Mouse (Mus musculus) cortical plate, adult 2 months (tissue): Measurements from ENCODE around the gene Pitpnc1. TPM values are rescaled to one million over a fixed set of nuclear protein-coding genes. Genes with fewer than 3 reads are reported as not detected.

ENCODE experiments used
- H3K27ac ChIP-seq: fragments of 200-500 bp; 2 replicates; pipeline ENCODE4 v1.5.1; 2012; ENCODE audit warnings: low read length, control low read depth, inconsistent platforms; ENCODE audit not compliant: insufficient read depth
- H3K4me1 ChIP-seq: fragments of 200-500 bp; 2 replicates; pipeline ENCODE4 v1.6.1; 2011; ENCODE audit warnings: low read length; ENCODE audit not compliant: control insufficient read depth, insufficient read depth
- H3K4me3 ChIP-seq: fragments of 200-500 bp; 2 replicates; pipeline ENCODE4 v1.5.1; 2011; ENCODE audit warnings: mild to moderate bottlenecking, low read length, control low read depth; ENCODE audit not compliant: insufficient read depth
- CTCF ChIP-seq: fragments of 200-500 bp; IDR thresholded peaks from 2 replicates; pipeline ENCODE4 v1.5.1; 2011; ENCODE audit warnings: mild to moderate bottlenecking, control low read depth, low read length; ENCODE audit not compliant: insufficient read depth; ENCODE audit errors: extremely low read depth
- POLR2A ChIP-seq: fragments of 200-500 bp; IDR thresholded peaks from 2 replicates; pipeline ENCODE4 v1.6.1; 2011; ENCODE audit warnings: mild to moderate bottlenecking, low read length, control low read depth; ENCODE audit not compliant: insufficient read depth; ENCODE audit errors: extremely low read depth
- polyA plus RNA-seq: library from polyadenylated mRNA; depleted of rRNA; stranded (reverse); fragments of >200 nt; gene quantifications from 2 replicates; pipeline ENCODE4 v1.2.3, GENCODE M21; 2012

Pitpnc1 gene
- polyA plus RNA-seq, 1 experiment = 35.6 TPM

- no peak overlapping the region for H3K4me3 ChIP-seq
- no peak for TF ChIP-seq POLR2A
- no peak for TF ChIP-seq CTCF
- H3K27ac ChIP-seq = 0 out of 2 replicates have a peak overlapping the region, but pooled peaks have one; percentile 0
- no peaks in the 10 kb centered on the region for H3K4me1 ChIP-seq
Observed at GRCm38 (mm10) chr11:107335756-107336155, 134.7 kb downstream of the Pitpnc1 start.

DNA sequence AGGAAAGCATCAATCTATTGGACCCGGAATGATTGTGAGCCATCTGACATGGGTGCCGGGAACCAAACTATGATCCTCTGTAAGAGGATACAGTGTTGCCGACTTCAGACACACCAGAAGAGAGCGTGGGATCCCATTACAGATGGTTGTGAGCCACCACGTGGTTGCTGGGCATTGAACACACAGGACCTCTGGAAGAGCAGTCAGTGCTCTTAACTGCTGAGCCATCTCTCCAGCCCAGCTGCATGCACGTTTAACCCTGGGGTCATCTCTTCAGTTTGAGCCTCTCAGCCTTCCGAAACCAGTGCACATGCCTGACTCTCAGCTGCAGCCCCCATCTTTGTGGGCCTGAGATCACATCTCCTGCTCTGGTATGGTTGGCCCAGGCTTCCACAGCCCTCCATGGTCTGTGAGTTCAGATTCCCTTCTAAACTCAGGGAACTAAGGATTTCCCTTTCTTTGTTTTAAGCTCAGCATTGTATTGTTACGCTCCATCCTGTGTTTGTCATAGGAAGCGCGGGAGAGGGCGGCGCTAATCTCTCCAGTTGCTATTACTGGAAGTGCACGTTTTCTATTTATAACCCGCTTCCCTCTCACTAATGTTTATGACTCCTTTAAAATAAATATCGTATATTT, 135.5 kb downstream of the Pitpnc1 start:
- H3K4me1 ChIP-seq = no peaks in the 10 kb centered on the region
- no peak for TF ChIP-seq CTCF
- no peak for TF ChIP-seq POLR2A
- peak overlapping the region; percentile 14; the same call in 1 of the 2 replicates for H3K27ac ChIP-seq
- no peak overlapping the region for H3K4me3 ChIP-seq

GRCm38 (mm10) chr11:107332905-107333304, 137.6 kb downstream of the Pitpnc1 start:
- TF ChIP-seq POLR2A (no peak), CTCF (peak; percentile 33)
- Histone ChIP-seq H3K27ac (no peak overlapping the region), H3K4me1 (no peaks in the 10 kb centered on the region), H3K4me3 (no peak overlapping the region)

DNA sequence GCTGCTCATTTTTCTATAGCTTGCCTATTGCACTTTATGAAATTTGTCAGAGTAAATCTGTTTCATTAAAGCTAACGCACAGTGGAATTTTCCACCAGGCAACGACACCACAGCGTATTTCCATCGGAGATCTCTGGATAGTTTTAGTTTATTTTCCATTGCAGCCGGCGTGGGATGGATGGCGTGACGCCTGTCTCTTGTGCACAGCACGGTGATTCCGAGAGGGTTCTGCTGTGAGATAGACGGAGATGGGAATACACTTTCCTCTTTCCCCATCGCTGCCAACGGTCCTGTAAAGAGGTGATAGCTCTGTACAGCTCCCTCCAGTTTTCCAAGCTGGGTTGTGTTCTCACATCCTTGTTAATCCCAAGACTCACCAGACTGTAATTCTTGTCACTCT, 138.2 kb downstream of the Pitpnc1 start:
- Histone ChIP-seq H3K27ac (no peak overlapping the region), H3K4me3 (no peak overlapping the region), H3K4me1 (no peaks in the 10 kb centered on the region)
- TF ChIP-seq CTCF = no peak
- no peak for TF ChIP-seq POLR2A

- no peak overlapping the region for H3K27ac ChIP-seq
- TF ChIP-seq POLR2A (no peak), CTCF (no peak)
Observed at GRCm38 (mm10) chr11:107331425-107331824, 139.1 kb downstream of the Pitpnc1 start.

GRCm38 (mm10) chr11:107327326-107327725, 143.2 kb downstream of the Pitpnc1 start:
- H3K4me1 ChIP-seq = peaks cover 5% of the 10 kb centered on the region
- TF ChIP-seq POLR2A (no peak), CTCF (no peak)
- no peak overlapping the region for H3K27ac ChIP-seq
- no peak overlapping the region for H3K4me3 ChIP-seq

More at GRCm38 (mm10) chr11:107331425-107331824, 139.1 kb downstream of the Pitpnc1 start:
- H3K4me1 ChIP-seq = no peaks in the 10 kb centered on the region
- no peak overlapping the region for H3K4me3 ChIP-seq

DNA sequence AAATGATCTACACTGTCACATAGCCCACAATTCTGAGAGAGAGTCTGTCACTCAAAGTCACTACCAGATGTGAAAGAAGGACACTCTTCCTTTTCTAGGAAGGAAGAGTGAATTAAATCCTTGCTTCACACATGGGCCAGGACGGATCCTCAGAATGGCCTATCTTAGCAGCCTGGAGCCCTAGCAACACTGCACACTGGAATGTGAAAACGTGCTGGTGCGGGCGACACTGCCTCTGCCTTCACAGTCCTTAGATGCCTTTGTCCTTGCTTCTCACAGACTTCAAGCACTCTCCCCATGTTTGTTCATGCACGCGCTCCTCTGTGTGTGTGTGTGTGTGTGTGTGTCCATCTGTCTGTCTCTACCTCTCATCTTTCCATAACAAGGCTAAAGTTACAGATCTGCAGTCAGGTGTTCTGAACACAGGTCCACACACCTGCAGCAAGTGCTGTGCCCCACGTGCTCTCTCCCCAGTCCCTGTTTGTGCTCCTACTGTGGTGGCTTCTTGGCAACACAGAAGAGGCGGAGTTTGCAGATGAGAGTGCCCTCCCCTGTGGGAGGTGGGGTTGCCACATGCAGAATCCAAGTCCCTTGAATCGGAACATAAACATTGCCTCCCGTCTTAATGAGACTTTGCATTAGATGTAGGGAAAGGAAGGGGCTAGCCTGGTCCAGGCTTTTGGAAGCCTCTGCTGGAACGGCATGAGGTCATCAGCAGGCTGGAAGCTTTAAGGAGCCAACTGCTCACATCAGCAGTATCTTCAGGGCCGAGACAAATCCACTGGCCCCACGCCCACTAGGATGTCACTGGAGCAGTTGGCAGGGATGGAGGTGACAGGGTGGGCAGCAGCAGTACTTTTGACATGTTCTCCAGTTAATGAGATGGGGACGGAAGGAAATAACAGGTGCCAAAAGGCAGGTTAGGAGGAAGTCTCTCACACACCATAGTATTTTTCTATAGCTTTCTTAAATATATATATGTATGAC, 144.5 kb downstream of the Pitpnc1 start:
- peaks cover 5% of the 10 kb centered on the region for H3K4me1 ChIP-seq
- no peak overlapping the region for H3K4me3 ChIP-seq
- no peak for TF ChIP-seq POLR2A
- TF ChIP-seq CTCF = no peak
- no peak overlapping the region for H3K27ac ChIP-seq

DNA sequence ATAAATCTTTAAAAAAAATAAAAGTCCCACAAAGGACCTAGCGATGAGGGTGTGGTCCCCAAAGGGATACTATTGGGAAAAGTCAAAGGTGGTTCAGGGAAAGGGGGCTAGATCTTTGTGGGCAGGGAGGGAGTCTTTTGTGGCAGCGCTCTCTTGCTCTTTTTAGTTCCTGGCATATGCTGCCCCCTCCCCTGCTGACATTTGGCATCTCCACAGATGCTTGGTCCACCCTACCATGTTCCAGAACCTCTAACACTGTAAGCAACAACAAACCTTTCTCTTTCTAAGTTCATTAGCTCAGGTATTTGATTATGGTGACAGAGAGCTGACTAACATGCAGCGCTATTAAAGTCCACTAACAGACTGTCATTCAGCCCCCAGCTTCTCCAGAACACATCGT, 145.3 kb downstream of the Pitpnc1 start:
- no peak for TF ChIP-seq POLR2A
- TF ChIP-seq CTCF = no peak
- no peak overlapping the region for H3K27ac ChIP-seq
- H3K4me1 ChIP-seq = peaks cover 5% of the 10 kb centered on the region
- no peak overlapping the region for H3K4me3 ChIP-seq

- Histone ChIP-seq H3K4me1 (peaks cover 5% of the 10 kb centered on the region), H3K27ac (no peak overlapping the region), H3K4me3 (no peak overlapping the region)
- TF ChIP-seq POLR2A (no peak), CTCF (no peak)
Observed at GRCm38 (mm10) chr11:107323173-107323572, 147.3 kb downstream of the Pitpnc1 start.
